Mouse (Mus musculus) myocyte (in vitro differentiated cells): ENCODE measurements around the gene Atp13a1. TPM values are rescaled to one million over a fixed set of nuclear protein-coding genes. Genes with fewer than 3 reads are reported as not detected.

ENCODE experiments used
- H3K27me3 ChIP-seq: one replicate; pipeline ENCODE4 v1.6.1; 2011; ENCODE audit not compliant: control insufficient read depth, insufficient read depth, insufficient read length
- H3K36me3 ChIP-seq: one replicate; pipeline ENCODE4 v1.6.1; 2011; ENCODE audit not compliant: control insufficient read depth, insufficient read depth
- H3K4me2 ChIP-seq: one replicate; pipeline ENCODE4 v1.6.1; 2011; ENCODE audit warnings: low read depth, control low read depth
- H3K4me3 ChIP-seq: one replicate; pipeline ENCODE4 v1.5.1; 2011; ENCODE audit warnings: mild to moderate bottlenecking, control low read depth, moderate library complexity
- H3K79me2 ChIP-seq: one replicate; pipeline ENCODE4 v1.6.1; 2011; ENCODE audit not compliant: control insufficient read depth, insufficient read depth
- H3ac ChIP-seq: one replicate; pipeline ENCODE4 v1.6.1; 2011; ENCODE audit not compliant: control insufficient read depth, insufficient read length
- CEBPB ChIP-seq: IDR thresholded peaks from 2 replicates; pipeline ENCODE4 v1.6.1; 2011; ENCODE audit warnings: mild to moderate bottlenecking, moderate library complexity; ENCODE audit not compliant: poor library complexity, insufficient read depth, severe bottlenecking
- E2F4 ChIP-seq: IDR thresholded peaks from one replicate; pipeline ENCODE4 v1.6.1; 2011; ENCODE audit warnings: mild to moderate bottlenecking, control low read depth, moderate library complexity; ENCODE audit not compliant: insufficient read depth
- MAX ChIP-seq: IDR thresholded peaks from one replicate; pipeline ENCODE4 v1.6.1; 2011; ENCODE audit warnings: low read depth, mild to moderate bottlenecking, control low read depth
- MYOD1 ChIP-seq, 3 experiments: IDR thresholded peaks; one replicate each; pipeline ENCODE4 v1.6.1; 2011; ENCODE audit warnings: control low read depth in 2 of 3, low read depth in 2 of 3, mild to moderate bottlenecking in 2 of 3, moderate library complexity in 1 of 3; ENCODE audit not compliant: insufficient read length in 2 of 3, control insufficient read depth in 1 of 3
- MYOG ChIP-seq, 3 experiments: IDR thresholded peaks; one replicate each; pipeline ENCODE4 v1.6.1; 2011; ENCODE audit warnings: control low read depth in 2 of 3, low read depth in 2 of 3, mild to moderate bottlenecking in 2 of 3; ENCODE audit not compliant: insufficient read length in 2 of 3, control insufficient read depth in 1 of 3, insufficient read depth in 1 of 3
- POLR2A ChIP-seq: IDR thresholded peaks from one replicate; pipeline ENCODE4 v1.6.1; 2011; ENCODE audit warnings: low read depth, mild to moderate bottlenecking, control low read depth, moderate library complexity; ENCODE audit not compliant: insufficient read length
- POLR2AphosphoS2 ChIP-seq: IDR thresholded peaks from one replicate; pipeline ENCODE4 v1.6.1; 2011; ENCODE audit warnings: low read depth, control low read depth; ENCODE audit not compliant: insufficient read length
- REST ChIP-seq: IDR thresholded peaks from one replicate; pipeline ENCODE4 v1.6.1; 2011; ENCODE audit warnings: mild to moderate bottlenecking, control low read depth, moderate library complexity; ENCODE audit not compliant: insufficient read depth, insufficient read length
- SRF ChIP-seq: IDR thresholded peaks from one replicate; pipeline ENCODE4 v1.6.1; 2011; ENCODE audit warnings: low read depth; ENCODE audit not compliant: control insufficient read depth, insufficient read length
- TCF12 ChIP-seq: IDR thresholded peaks from one replicate; pipeline ENCODE4 v1.6.1; 2011; ENCODE audit warnings: mild to moderate bottlenecking, control low read depth; ENCODE audit not compliant: poor library complexity, insufficient read depth, severe bottlenecking
- TCF3 ChIP-seq: IDR thresholded peaks from one replicate; pipeline ENCODE4 v1.6.1; 2011; ENCODE audit warnings: low read depth, control low read depth; ENCODE audit not compliant: insufficient read length
- USF1 ChIP-seq: IDR thresholded peaks from one replicate; pipeline ENCODE4 v1.6.1; 2011; ENCODE audit warnings: low read depth, mild to moderate bottlenecking, control low read depth, moderate library complexity
- polyA plus RNA-seq: library from polyadenylated mRNA; unstranded; fragments of >200 nt; fragmentation: generic; extraction: Trizol; gene quantifications from one replicate; pipeline ENCODE4 v1.2.1, GENCODE M21; 2012; ENCODE audit warnings: missing spikeins

The Atp13a1 gene
- polyA plus RNA-seq, 1 experiment = 35.6 TPM

DNA sequence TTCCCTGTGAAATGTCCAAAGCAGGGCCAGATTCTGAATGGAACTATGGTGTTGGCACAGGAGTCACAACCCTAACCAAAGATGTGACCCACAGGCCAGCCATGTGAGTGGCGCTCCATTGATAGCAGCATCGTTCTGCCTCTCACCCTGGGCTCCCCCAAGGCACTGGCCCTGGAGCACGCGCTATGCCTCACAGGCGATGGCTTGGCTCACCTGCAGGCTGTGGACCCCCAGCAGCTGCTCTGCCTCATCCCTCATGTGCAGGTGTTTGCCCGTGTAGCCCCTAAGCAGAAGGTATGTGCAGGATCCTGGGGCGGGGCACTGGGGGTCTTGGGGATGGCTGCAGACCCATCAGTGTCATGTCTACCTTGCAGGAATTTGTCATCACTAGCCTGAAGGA is 12.4 kb downstream of the Atp13a1 start:
- Histone ChIP-seq H3K36me3 (peaks cover 3% of the 10 kb centered on the region), H3ac (no peak overlapping the region), H3K4me3 (no peak overlapping the region), H3K27me3 (no peaks in the 10 kb centered on the region), H3K4me2 (no peak overlapping the region), H3K79me2 (no peaks in the 10 kb centered on the region)
- TF ChIP-seq TCF12 (no peak), USF1 (no peak), POLR2AphosphoS2 (peak; percentile 37), MAX (no peak), SRF (no peak), REST (no peak), MYOD1 (IDR thresholded peaks at IDR 0.05; ENCODE audit: control insufficient read depth in 1 of 3, insufficient read length in 2 of 3, low read depth in 2 of 3) (no peak)

DNA sequence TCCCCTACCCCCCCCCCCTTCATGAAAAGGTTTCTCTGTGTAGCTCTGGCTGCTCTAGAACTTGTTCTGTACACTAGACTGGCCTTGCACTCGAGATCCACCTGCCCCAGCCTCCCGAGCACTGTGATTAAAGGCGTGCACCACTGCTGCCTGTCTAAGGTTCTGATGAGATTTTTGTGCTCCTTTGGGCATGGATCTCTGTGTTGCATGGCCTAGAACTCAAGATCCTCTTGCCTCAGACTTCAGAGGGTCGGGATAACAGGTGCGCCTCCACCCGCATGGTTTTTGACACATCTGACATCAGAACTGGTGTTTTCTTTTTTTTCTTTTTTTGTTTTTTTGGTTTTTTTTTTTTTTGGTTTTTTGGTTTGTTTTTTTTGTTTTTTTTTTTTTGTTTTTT is 13.6 kb downstream of the Atp13a1 start:
- H3K27me3 ChIP-seq = no peaks in the 10 kb centered on the region
- TF ChIP-seq POLR2A (no peak), E2F4 (no peak), TCF3 (no peak), MYOD1 (IDR thresholded peaks at IDR 0.05; ENCODE audit: control insufficient read depth in 1 of 3, insufficient read length in 2 of 3, low read depth in 2 of 3) (no peak), MYOG (IDR thresholded peaks at IDR 0.05; ENCODE audit: control insufficient read depth in 1 of 3, insufficient read depth in 1 of 3, insufficient read length in 2 of 3, low read depth in 2 of 3) (no peak), SRF (no peak), POLR2AphosphoS2 (no peak), TCF12 (no peak), MAX (no peak), USF1 (no peak), REST (no peak), CEBPB (no peak)
- no peak overlapping the region for H3ac ChIP-seq
- no peaks in the 10 kb centered on the region for H3K79me2 ChIP-seq
- no peak overlapping the region for H3K4me2 ChIP-seq
- H3K36me3 ChIP-seq = peaks cover 3% of the 10 kb centered on the region
- no peak overlapping the region for H3K4me3 ChIP-seq

DNA sequence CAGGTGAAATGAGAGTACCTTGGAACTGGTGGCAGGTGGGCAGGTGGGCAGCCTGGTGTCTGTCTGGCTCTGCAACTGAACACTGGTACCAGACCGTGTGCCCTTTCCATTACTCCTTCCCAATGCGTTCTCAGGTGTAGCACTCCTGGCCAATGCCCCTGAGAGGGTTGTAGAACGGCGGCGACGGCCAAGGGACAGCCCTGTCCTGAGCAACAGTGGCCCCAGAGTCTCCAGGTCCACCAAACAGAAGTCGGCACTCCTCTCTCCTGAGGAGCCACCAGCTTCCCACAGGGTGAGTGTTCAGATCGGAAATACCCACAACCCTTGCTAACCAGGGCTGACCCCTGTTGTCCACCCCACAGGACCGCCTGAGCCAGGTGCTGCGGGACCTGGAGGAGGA is 14.1 kb downstream of the Atp13a1 start:
- no peaks in the 10 kb centered on the region for H3K79me2 ChIP-seq
- no peak overlapping the region for H3K4me3 ChIP-seq
- H3K36me3 ChIP-seq = peaks cover 3% of the 10 kb centered on the region
- no peaks in the 10 kb centered on the region for H3K27me3 ChIP-seq
- TF ChIP-seq MYOD1 (IDR thresholded peaks at IDR 0.05; ENCODE audit: control insufficient read depth in 1 of 3, insufficient read length in 2 of 3, low read depth in 2 of 3) (no peak), SRF (no peak), CEBPB (no peak), POLR2A (no peak), POLR2AphosphoS2 (no peak), TCF12 (no peak), USF1 (no peak)
- no peak overlapping the region for H3ac ChIP-seq
- no peak overlapping the region for H3K4me2 ChIP-seq

- no peak for TF ChIP-seq MYOG (IDR thresholded peaks at IDR 0.05; ENCODE audit: control insufficient read depth in 1 of 3, insufficient read depth in 1 of 3, insufficient read length in 2 of 3, low read depth in 2 of 3)
- no peak for TF ChIP-seq TCF3
- TF ChIP-seq USF1 = no peak
- no peak for TF ChIP-seq POLR2A
- TF ChIP-seq SRF = no peak
- TF ChIP-seq MYOD1 (IDR thresholded peaks at IDR 0.05; ENCODE audit: control insufficient read depth in 1 of 3, insufficient read length in 2 of 3, low read depth in 2 of 3) = no peak
- no peak for TF ChIP-seq REST
- TF ChIP-seq MAX = no peak
- H3K36me3 ChIP-seq = peaks cover 3% of the 10 kb centered on the region
- H3ac ChIP-seq = no peak overlapping the region
- H3K27me3 ChIP-seq = no peaks in the 10 kb centered on the region
- no peak overlapping the region for H3K4me3 ChIP-seq
- H3K4me2 ChIP-seq = no peak overlapping the region
- no peaks in the 10 kb centered on the region for H3K79me2 ChIP-seq
Observed at GRCm38 (mm10) chr8:69805491-69805890, 14.5 kb downstream of the Atp13a1 start.

DNA sequence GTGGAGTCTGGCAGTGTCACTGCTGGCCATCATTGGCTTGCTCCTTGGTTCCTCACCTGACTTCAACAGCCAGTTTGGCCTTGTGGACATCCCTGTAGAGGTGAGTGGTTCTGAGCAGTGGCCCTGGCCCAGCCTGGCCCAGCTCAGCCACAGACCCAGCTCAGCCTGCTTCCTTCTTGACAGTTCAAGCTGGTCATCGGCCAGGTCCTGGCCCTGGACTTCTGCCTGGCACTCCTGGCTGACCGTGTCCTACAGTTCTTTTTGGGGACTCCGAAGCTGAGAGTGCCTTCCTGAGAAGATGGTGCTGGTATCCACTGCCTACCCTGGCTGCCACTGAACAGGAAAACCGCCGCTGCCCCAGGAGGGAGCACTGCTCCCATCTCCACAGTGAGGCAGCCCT is 16.3 kb downstream of the Atp13a1 start:
- no peak overlapping the region for H3K4me3 ChIP-seq
- no peaks in the 10 kb centered on the region for H3K27me3 ChIP-seq
- TF ChIP-seq MYOD1 (IDR thresholded peaks at IDR 0.05; ENCODE audit: control insufficient read depth in 1 of 3, insufficient read length in 2 of 3, low read depth in 2 of 3) (no peak), TCF3 (no peak), POLR2A (no peak), REST (no peak), MYOG (IDR thresholded peaks at IDR 0.05; ENCODE audit: control insufficient read depth in 1 of 3, insufficient read depth in 1 of 3, insufficient read length in 2 of 3, low read depth in 2 of 3) (no peak), CEBPB (no peak), USF1 (no peak), POLR2AphosphoS2 (no peak), E2F4 (no peak), SRF (no peak), TCF12 (no peak)
- no peak overlapping the region for H3ac ChIP-seq
- H3K36me3 ChIP-seq = no peaks in the 10 kb centered on the region
- H3K79me2 ChIP-seq = no peaks in the 10 kb centered on the region
- H3K4me2 ChIP-seq = no peak overlapping the region
